Comparison of ENCODE assay signal across 13 mouse cellular contexts in genomic region chr16:55807505-55807932, GRCm38 (mm10). TPM values are rescaled to one million over a fixed set of nuclear protein-coding genes. Genes with fewer than 3 reads are reported as not detected.
DNase-seq lines count a peak whose midpoint lies in the region; ATAC-seq lines count a peak whose summit lies in the region.
"Had no signal": no experiment of that assay in that cellular context is flagged by ENCODE, and none has a peak within 500 bp of the region (broad histone marks: within the 10 kb centered on the region; RNA-seq: fewer than 3 reads in every experiment).

No protein-coding gene starts in this region.

- whole genome bisulfite sequencing in limb, embryonic 13.5 days: 43% methylated on average over 6 of the region's 6 CpGs
- 69% methylated on average over 6 of the region's 6 CpGs for WGBS in limb, embryonic 10.5 days
- WGBS in kidney, embryonic 14.5 days: 85% methylated on average over 6 of the region's 6 CpGs

- no peaks in the 10 kb centered on the region for H3K9me3 ChIP-seq in limb, embryonic 13.5 days
- H3K9me3 ChIP-seq in limb, embryonic 10.5 days (replicated peaks): no peaks in the 10 kb centered on the region
- no peaks in the 10 kb centered on the region for H3K9me3 ChIP-seq in kidney, embryonic 14.5 days (ENCODE audit: control insufficient read depth, low read length)
- H3K9me3 ChIP-seq: limb, embryonic 15.5 days had no signal

- H3K4me3 ChIP-seq in limb, embryonic 13.5 days: no peak overlapping the region
- H3K4me3 ChIP-seq in limb, embryonic 10.5 days: no peak overlapping the region
- no peak overlapping the region for H3K4me3 ChIP-seq in kidney, embryonic 14.5 days (ENCODE audit: low read length)
- H3K4me3 ChIP-seq: limb, embryonic 15.5 days had no signal

- ATAC-seq in limb, embryonic 13.5 days (ENCODE audit: low FRiP score, low read depth): 0 out of 2 replicates have a peak, but pooled peaks have one; percentile 55
- ATAC-seq in granulocyte monocyte progenitor cell, adult 5-6 weeks (replicated peaks; ENCODE audit: poor library complexity, severe bottlenecking): peak; percentile 43
- no peak for ATAC-seq in kidney, embryonic 14.5 days (ENCODE audit: low FRiP score, low TSS enrichment)

- no peak overlapping the region for H3K4me2 ChIP-seq in limb, embryonic 13.5 days (replicated peaks)
- H3K4me2 ChIP-seq in kidney, embryonic 14.5 days (replicated peaks; ENCODE audit: low read depth, low read length): no peak overlapping the region
- H3K4me2 ChIP-seq: limb, embryonic 15.5 days had no signal

- peaks cover 18% of the 10 kb centered on the region for H3K36me3 ChIP-seq in limb, embryonic 13.5 days
- peaks cover 23% of the 10 kb centered on the region for H3K36me3 ChIP-seq in limb, embryonic 10.5 days
- H3K36me3 ChIP-seq in kidney, embryonic 14.5 days (ENCODE audit: control insufficient read depth, insufficient read depth, low read length): peaks cover 14% of the 10 kb centered on the region

- H3K4me1 ChIP-seq in limb, embryonic 13.5 days: 0 out of 2 replicates have a peak, but pooled peaks cover 4% of the 10 kb centered on the region
- no peaks in the 10 kb centered on the region for H3K4me1 ChIP-seq in limb, embryonic 10.5 days
- no peaks in the 10 kb centered on the region for H3K4me1 ChIP-seq in kidney, embryonic 14.5 days (ENCODE audit: control insufficient read depth, insufficient read depth, low read length)

- no peaks in the 10 kb centered on the region for H3K27me3 ChIP-seq in limb, embryonic 13.5 days
- H3K27me3 ChIP-seq in limb, embryonic 10.5 days (ENCODE audit: low read depth, poor library complexity, severe bottlenecking): no peaks in the 10 kb centered on the region
- no peaks in the 10 kb centered on the region for H3K27me3 ChIP-seq in kidney, embryonic 14.5 days (ENCODE audit: control insufficient read depth, insufficient read depth, low read length)
- H3K27me3 ChIP-seq: limb, embryonic 15.5 days had no signal

- peak; percentile 5 for DNase-seq in embryo, embryonic 10.5 days (ENCODE audit: low spot score)
- no peak for DNase-seq in embryo, embryonic 10 days (ENCODE audit: low spot score)
- no peak for DNase-seq in limb, embryonic 10.5 days (ENCODE audit: low spot score)
- peak; percentile 62 for DNase-seq in retina, embryonic 14.5 days (ENCODE audit: low spot score)
- DNase-seq in left cerebral cortex, postnatal 4 days: no peak
- DNase-seq: adrenal gland, postnatal 36 days; cerebellum, postnatal 25 days; kidney, postnatal 14 days; thymus, postnatal 36 days had no signal

- intact Hi-C loops in left cerebral cortex, postnatal 4 days (cut with DNase I): no loop called here

- H3K9ac ChIP-seq in limb, embryonic 13.5 days: no peak overlapping the region
- H3K9ac ChIP-seq in kidney, embryonic 14.5 days (ENCODE audit: low read depth, low read length): no peak overlapping the region
- H3K9ac ChIP-seq: limb, embryonic 15.5 days had no signal

- no peak overlapping the region for H3K27ac ChIP-seq in limb, embryonic 13.5 days
- H3K27ac ChIP-seq in limb, embryonic 10.5 days: no peak overlapping the region
- H3K27ac ChIP-seq in kidney, embryonic 14.5 days (ENCODE audit: low read depth, low read length): no peak overlapping the region
- H3K27ac ChIP-seq: limb, embryonic 15.5 days had no signal

RNA-seq across cellular contexts. Expression of gene Nfkbiz, which starts 31.2 kb away (rescaled TPM):
- 4.1 and 4.6 TPM in 2 replicates for polyA plus RNA-seq in limb, embryonic 13.5 days (2015; fragmentation: Nextera tagmentation; extraction: Ambion mirVana)
- polyA plus RNA-seq in limb, embryonic 10.5 days (2016; fragmentation: Nextera tagmentation; extraction: Ambion mirVana): 2.6 and 3.0 TPM in 2 replicates
- total RNA-seq in granulocyte monocyte progenitor cell, adult 5-6 weeks (2014; fragmentation: Nextera tagmentation): 3.4 and 5.0 TPM in 2 replicates
- 16.2 and 16.4 TPM in 2 replicates for total RNA-seq in granulocyte monocyte progenitor cell, adult 5-6 weeks (2017)
- 1 to 10 TPM; 2.3 to 2.5 TPM for total RNA-seq in left cerebral cortex, postnatal 4 days (2021)
- 3.9 and 4.4 TPM in 2 replicates for polyA plus RNA-seq in kidney, embryonic 14.5 days (2014; fragmentation: Nextera tagmentation; extraction: Ambion mirVana)

Comparison
In these comparisons a context has a peak if more than half of its experiments do, and no peak if none do; other contexts are left out.
1. DNase-seq: peak in embryo, embryonic 10.5 days (single experiment) and retina, embryonic 14.5 days (single experiment); none in embryo, embryonic 10 days (single experiment), limb, embryonic 10.5 days (single experiment) and left cerebral cortex, postnatal 4 days (single experiment).